Mouse (Mus musculus) limb, embryonic 12.5 days (tissue): ENCODE data around the gene Tmem175. TPM values are rescaled to one million over a fixed set of nuclear protein-coding genes. Genes with fewer than 3 reads are reported as not detected.
A peak's percentile ranks its signal among the peaks of the same experiment; 100 is the strongest.

Source experiments
- ATAC-seq: fragments of 200-750 bp; cut with Nextera tagmentation; 2 replicates; pipeline ENCODE4 v1.8.0; 2017; ENCODE audit warnings: low read depth, moderate TSS enrichment; ENCODE audit not compliant: insufficient number of reproducible peaks, insufficient read depth, low FRiP score, low TSS enrichment
- H3K27ac ChIP-seq: fragments of 300-500 bp; sonication (generic); 2 replicates; pipeline ENCODE4 v1.5.1; 2016; ENCODE audit warnings: mild to moderate bottlenecking, moderate library complexity
- H3K27me3 ChIP-seq: fragments of 300-500 bp; sonication (generic); 2 replicates; pipeline ENCODE4 v1.6.1; 2016; ENCODE audit warnings: mild to moderate bottlenecking, moderate library complexity
- H3K36me3 ChIP-seq: fragments of 300-500 bp; sonication (generic); 2 replicates; pipeline ENCODE4 v1.6.1; 2016; ENCODE audit warnings: mild to moderate bottlenecking, moderate library complexity
- H3K4me1 ChIP-seq: fragments of 300-500 bp; sonication (generic); replicated peaks from 2 replicates; pipeline ENCODE4 v1.6.1; 2016
- H3K4me2 ChIP-seq: fragments of 300-500 bp; sonication (generic); 2 replicates; pipeline ENCODE4 v1.6.1; 2016; ENCODE audit warnings: mild to moderate bottlenecking, moderate library complexity
- H3K4me3 ChIP-seq: fragments of 300-500 bp; sonication (generic); replicated peaks from 2 replicates; pipeline ENCODE4 v1.5.1; 2016; ENCODE audit warnings: mild to moderate bottlenecking
- H3K9ac ChIP-seq: fragments of 300-500 bp; sonication (generic); replicated peaks from 2 replicates; pipeline ENCODE4 v1.6.1; 2016; ENCODE audit warnings: mild to moderate bottlenecking, moderate library complexity
- H3K9me3 ChIP-seq: fragments of 300-500 bp; sonication (generic); 2 replicates; pipeline ENCODE4 v1.6.1; 2016; ENCODE audit warnings: mild to moderate bottlenecking, moderate library complexity
- WGBS: fragments of 180-500 bp; shearing (Covaris S2); methylation state at CpG from one replicate; pipeline ENCODE4 v1.1.7; 2016; 5-methylcytosine and 5-hydroxymethylcytosine counted together
- polyA plus RNA-seq: library from polyadenylated mRNA; unstranded; fragments of >200 nt; fragmentation: Nextera tagmentation; extraction: Ambion mirVana; gene quantifications from 2 replicates; pipeline ENCODE4 v1.2.1, GENCODE M21; 2016

Tmem175 gene
- polyA plus RNA-seq, 1 experiment from 2014 or later: 17.8 TPM

DNA sequence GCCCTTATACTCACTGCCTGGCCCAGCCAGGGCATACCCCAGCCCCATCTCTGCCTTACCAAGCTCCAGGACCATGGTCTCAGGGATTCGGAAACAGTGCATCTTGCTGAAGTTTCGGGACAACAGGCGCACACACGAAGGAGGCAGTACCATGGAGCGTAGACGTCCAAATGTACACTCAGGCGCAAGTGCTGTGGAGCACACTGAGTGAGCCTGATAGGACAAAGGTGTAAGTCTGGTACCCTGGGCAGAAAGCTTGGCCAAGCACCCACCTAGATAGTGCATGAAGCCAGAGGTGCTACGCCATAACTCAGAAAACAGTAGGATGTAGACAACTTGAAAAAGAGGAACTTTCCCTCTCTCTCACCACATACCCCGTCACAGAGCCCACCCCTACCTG lies 25.8 kb downstream of the Tmem175 start:
- no peaks in the 10 kb centered on the region for H3K9me3 ChIP-seq
- H3K4me2 ChIP-seq: no peak overlapping the region
- H3K4me1 ChIP-seq: peaks cover 16% of the 10 kb centered on the region
- no peaks in the 10 kb centered on the region for H3K27me3 ChIP-seq
- no peak overlapping the region for H3K27ac ChIP-seq
- H3K4me3 ChIP-seq: no peak overlapping the region
- H3K36me3 ChIP-seq: peaks cover 59% of the 10 kb centered on the region
- no peak overlapping the region for H3K9ac ChIP-seq
- ATAC-seq: no peak
- WGBS: 95% methylated on average over 9 of the region's 9 CpGs

GRCm38 (mm10) chr5:108655891-108656650 lies 26.5 kb downstream of the Tmem175 start:
- Histone ChIP-seq H3K4me3 (no peak overlapping the region), H3K4me2 (no peak overlapping the region), H3K27ac (no peak overlapping the region), H3K36me3 (peaks cover 59% of the 10 kb centered on the region), H3K9ac (no peak overlapping the region), H3K27me3 (no peaks in the 10 kb centered on the region), H3K4me1 (peaks cover 18% of the 10 kb centered on the region), H3K9me3 (no peaks in the 10 kb centered on the region)
- 93% methylated on average over 15 of the region's 15 CpGs for WGBS
- no peak for ATAC-seq

- peaks cover 19% of the 10 kb centered on the region for H3K4me1 ChIP-seq
- 79% methylated on average over 5 of the region's 5 CpGs for WGBS
- no peak overlapping the region for H3K4me3 ChIP-seq
- peaks cover 55% of the 10 kb centered on the region for H3K36me3 ChIP-seq
- no peak overlapping the region for H3K4me2 ChIP-seq
- H3K27ac ChIP-seq: no peak overlapping the region
- no peak overlapping the region for H3K9ac ChIP-seq
- H3K27me3 ChIP-seq: no peaks in the 10 kb centered on the region
- no peaks in the 10 kb centered on the region for H3K9me3 ChIP-seq
- ATAC-seq: no peak
These were observed 27.8 kb downstream of the Tmem175 start for GRCm38 (mm10) chr5:108657406-108657805.

DNA sequence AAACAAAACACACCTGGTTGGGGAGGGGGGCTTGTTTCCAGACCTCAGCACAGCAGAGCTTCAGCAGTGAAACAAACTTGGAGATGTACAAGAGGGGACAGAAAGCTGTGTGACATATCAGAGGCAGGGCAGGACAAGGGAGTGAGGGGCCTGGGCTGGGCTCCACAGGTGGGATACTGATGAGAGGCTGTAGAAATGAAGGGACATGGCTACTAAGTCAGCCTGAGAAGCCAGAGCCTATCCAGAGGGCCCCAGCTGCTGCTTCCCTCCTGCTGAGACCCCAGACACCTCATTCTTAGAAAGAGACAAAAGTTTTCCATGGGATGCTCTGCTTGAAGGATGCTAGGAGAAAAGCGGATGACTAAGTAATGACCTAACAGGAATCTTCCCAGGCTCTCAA lies 29.0 kb downstream of the Tmem175 start:
- peaks cover 19% of the 10 kb centered on the region for H3K4me1 ChIP-seq
- peaks cover 43% of the 10 kb centered on the region for H3K36me3 ChIP-seq
- no peak for ATAC-seq
- no peak overlapping the region for H3K4me2 ChIP-seq
- WGBS: 91% methylated on average over 1 of the region's 1 CpGs
- no peak overlapping the region for H3K4me3 ChIP-seq
- H3K9me3 ChIP-seq: no peaks in the 10 kb centered on the region
- H3K27ac ChIP-seq: no peak overlapping the region
- H3K9ac ChIP-seq: no peak overlapping the region
- H3K27me3 ChIP-seq: peaks cover 5% of the 10 kb centered on the region; the same call in 1 of the 2 replicates

DNA sequence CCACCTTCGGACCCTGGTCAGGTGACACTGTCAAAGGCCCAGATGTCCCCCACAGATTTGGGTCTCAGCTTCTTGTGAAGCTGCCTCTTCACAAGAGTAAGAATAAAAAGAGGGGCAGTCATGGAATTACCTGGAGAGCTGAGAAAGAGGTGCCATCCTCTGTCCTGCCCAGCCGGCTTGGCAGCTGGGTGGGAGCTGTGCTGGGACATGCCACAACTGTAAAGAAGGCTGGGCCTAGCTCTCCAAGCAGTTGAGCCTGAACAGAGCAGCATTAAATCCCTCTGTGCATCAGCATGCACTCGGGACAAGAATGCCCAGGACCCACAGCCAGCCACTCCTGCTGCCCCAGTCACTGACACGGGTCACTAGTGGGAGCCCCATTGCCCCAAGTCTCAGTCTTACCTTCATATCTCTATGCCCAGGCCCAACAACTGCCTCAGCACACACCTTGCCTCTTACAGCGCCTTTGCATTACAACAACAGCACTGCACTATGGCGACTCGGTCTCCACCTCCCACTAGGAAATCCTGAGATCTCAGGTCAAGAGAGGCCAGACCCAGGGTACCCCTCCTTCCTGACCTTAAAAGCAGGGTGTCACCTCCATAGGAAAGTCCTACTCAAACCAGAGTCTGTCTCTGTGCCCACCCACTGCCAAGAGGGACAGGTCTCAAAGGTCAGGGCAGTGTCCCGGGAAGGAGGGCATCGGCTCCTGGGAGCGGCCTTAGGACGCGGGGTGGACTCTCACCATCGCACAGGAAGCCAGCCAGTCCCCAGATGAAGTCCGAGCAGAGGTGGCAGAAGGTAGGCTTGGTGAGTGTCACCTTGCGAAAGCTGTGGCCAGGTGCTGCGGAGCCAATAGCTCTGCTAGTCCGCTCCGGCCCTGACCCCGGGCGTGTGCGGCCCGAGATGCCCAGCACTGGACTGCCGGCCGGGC lies 30.4 kb downstream of the Tmem175 start, which contains the start of gene Idua:
Gene Idua, plus strand, starts transcription at position 634 of the 934 bp plus-strand sequence.
- peak within 1 kb of the TSS; percentile 90 for H3K4me2 ChIP-seq
- peaks cover 19% of the 10 kb centered on the region for H3K4me1 ChIP-seq
- peaks cover 5% of the 10 kb centered on the region; the same call in 1 of the 2 replicates for H3K27me3 ChIP-seq
- ATAC-seq: peak; percentile 21
- WGBS: 9% methylated on average over 24 of the region's 24 CpGs
- peak within 1 kb of the TSS; percentile 88 for H3K9ac ChIP-seq
- peak within 1 kb of the TSS; percentile 23; the same call in 1 of the 2 replicates for H3K27ac ChIP-seq
- H3K9me3 ChIP-seq: no peaks in the 10 kb centered on the region
- H3K4me3 ChIP-seq: peak within 1 kb of the TSS; percentile 83
- H3K36me3 ChIP-seq: peaks cover 29% of the 10 kb centered on the region

- H3K9me3 ChIP-seq: no peaks in the 10 kb centered on the region
- WGBS: 13% methylated on average over 36 of the region's 36 CpGs
- peaks cover 5% of the 10 kb centered on the region; the same call in 1 of the 2 replicates for H3K27me3 ChIP-seq
- peaks cover 21% of the 10 kb centered on the region for H3K36me3 ChIP-seq
- H3K9ac ChIP-seq: peak overlapping the region; percentile 88
- H3K4me1 ChIP-seq: peaks cover 19% of the 10 kb centered on the region
- peak overlapping the region; percentile 83 for H3K4me3 ChIP-seq
- peak; percentile 94 for ATAC-seq
- peak overlapping the region; percentile 90 for H3K4me2 ChIP-seq
- peak overlapping the region; percentile 23; the same call in 1 of the 2 replicates for H3K27ac ChIP-seq
These were observed 31.2 kb downstream of the Tmem175 start for GRCm38 (mm10) chr5:108660632-108661268.

DNA sequence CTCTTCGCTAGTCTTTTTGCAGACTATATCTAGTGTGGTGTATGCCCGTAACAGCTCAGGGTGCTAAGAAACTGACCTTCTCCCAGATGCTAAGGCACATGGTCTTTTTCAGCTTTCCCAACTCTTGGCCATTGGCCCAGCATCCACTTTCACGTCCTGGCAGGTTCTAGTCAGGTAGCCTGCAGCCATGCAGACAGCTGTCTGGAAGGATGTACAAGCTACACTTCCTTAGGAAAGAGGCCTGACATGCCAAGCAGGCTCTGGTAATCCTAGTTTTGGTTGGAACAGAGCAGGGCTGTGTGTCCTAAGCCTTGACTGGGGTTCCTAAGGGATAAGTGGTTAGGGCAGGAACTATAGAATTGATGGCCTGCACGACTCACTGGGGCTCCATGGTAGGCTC lies 33.2 kb downstream of the Tmem175 start:
- Histone ChIP-seq H3K9ac (no peak overlapping the region), H3K4me3 (no peak overlapping the region), H3K9me3 (no peaks in the 10 kb centered on the region), H3K36me3 (peaks cover under 1% of the 10 kb centered on the region; the same call in 1 of the 2 replicates), H3K27me3 (peaks cover 5% of the 10 kb centered on the region; the same call in 1 of the 2 replicates), H3K4me2 (no peak overlapping the region), H3K4me1 (peaks cover 19% of the 10 kb centered on the region), H3K27ac (no peak overlapping the region)
- WGBS: 86% methylated on average over 4 of the region's 4 CpGs
- ATAC-seq: no peak

DNA sequence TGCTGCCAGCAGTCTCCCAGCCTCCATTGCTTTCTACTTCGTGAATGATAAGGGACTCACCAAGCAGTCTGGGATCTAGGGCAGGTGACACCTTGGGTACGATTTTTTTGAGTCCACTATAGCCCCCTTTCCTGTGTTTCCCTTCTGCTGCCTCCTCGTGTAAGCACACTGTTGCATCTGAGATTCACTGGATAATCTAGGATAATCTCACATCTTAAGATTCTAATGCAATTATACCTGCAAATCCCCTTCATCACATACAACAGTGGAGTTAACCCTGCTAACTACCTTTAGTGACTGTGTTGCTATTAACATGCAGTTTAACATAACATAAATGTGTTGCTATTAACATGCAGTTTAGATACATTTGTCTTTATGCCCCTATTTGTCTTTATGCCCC lies 35.5 kb downstream of the Tmem175 start:
- Histone ChIP-seq H3K4me1 (peaks cover 12% of the 10 kb centered on the region), H3K27me3 (peaks cover 5% of the 10 kb centered on the region; the same call in 1 of the 2 replicates), H3K9me3 (no peaks in the 10 kb centered on the region), H3K27ac (no peak overlapping the region), H3K4me3 (no peak overlapping the region), H3K36me3 (no peaks in the 10 kb centered on the region), H3K9ac (no peak overlapping the region), H3K4me2 (no peak overlapping the region)
- WGBS: 44% methylated on average over 3 of the region's 3 CpGs
- no peak for ATAC-seq

GRCm38 (mm10) chr5:108667370-108667769 lies 37.8 kb downstream of the Tmem175 start:
- no peak for ATAC-seq
- no peak overlapping the region for H3K27ac ChIP-seq
- no peak overlapping the region for H3K4me2 ChIP-seq
- H3K9ac ChIP-seq: no peak overlapping the region
- peaks cover 13% of the 10 kb centered on the region for H3K36me3 ChIP-seq
- no peaks in the 10 kb centered on the region for H3K9me3 ChIP-seq
- no peak overlapping the region for H3K4me3 ChIP-seq
- peaks cover 10% of the 10 kb centered on the region for H3K4me1 ChIP-seq
- 78% methylated on average over 2 of the region's 2 CpGs for WGBS
- H3K27me3 ChIP-seq: peaks cover 5% of the 10 kb centered on the region; the same call in 1 of the 2 replicates

- Histone ChIP-seq H3K4me2 (peak overlapping the region; percentile 75), H3K4me1 (peaks cover 10% of the 10 kb centered on the region), H3K9me3 (no peaks in the 10 kb centered on the region), H3K27ac (peak overlapping the region; percentile 93), H3K4me3 (peak overlapping the region; percentile 53), H3K36me3 (peaks cover 23% of the 10 kb centered on the region), H3K27me3 (no peaks in the 10 kb centered on the region), H3K9ac (peak overlapping the region; percentile 76)
- ATAC-seq: no peak
- 15% methylated on average over 3 of the region's 3 CpGs for WGBS
These were observed 38.9 kb downstream of the Tmem175 start for GRCm38 (mm10) chr5:108668387-108668932.
